Mouse (Mus musculus) right cerebral cortex, postnatal 14 days (tissue): ENCODE measurements around the gene Gm10447.
"Not testable (repeated sequence)": the region's sequence is repeated elsewhere in the genome, so short reads cannot be mapped to it uniquely, and the experiment has no call there.

ENCODE experiments used
- DNase-seq: peaks from one replicate; pipeline ENCODE4 v3.0.0; 2022

Gm10447 gene

GRCm38 (mm10) chr11:53441921-53442320 is 15.0 kb downstream of the Gm10447 start:
- no peak for DNase-seq

- no peak for DNase-seq
These were observed 20.6 kb downstream of the Gm10447 start for GRCm38 (mm10) chr11:53436338-53436737.

- DNase-seq, result no peak
These were observed 21.4 kb downstream of the Gm10447 start for GRCm38 (mm10) chr11:53435504-53435903.

- no peak for DNase-seq
These were observed 23.9 kb downstream of the Gm10447 start for GRCm38 (mm10) chr11:53433057-53433456.

GRCm38 (mm10) chr11:53431347-53432056 is 25.4 kb downstream of the Gm10447 start:
- no peak for DNase-seq

- peak; percentile 99 for DNase-seq
These were observed 26.1 kb downstream of the Gm10447 start, which contains the start of the genes Uqcrq and Gdf9 for GRCm38 (mm10) chr11:53430670-53431346. Gene Uqcrq (minus strand): TSS chr11:53430831. Gene Gdf9 (plus strand): TSS chr11:53431023.

GRCm38 (mm10) chr11:53430300-53430669 is 26.6 kb downstream of the Gm10447 start:
- DNase-seq, result no peak

GRCm38 (mm10) chr11:53429182-53429581 is 27.7 kb downstream of the Gm10447 start:
- DNase-seq, result no peak

- no peak for DNase-seq
These were observed 28.2 kb downstream of the Gm10447 start for GRCm38 (mm10) chr11:53428716-53429057.

- DNase-seq, result no peak
These were observed 28.8 kb downstream of the Gm10447 start for GRCm38 (mm10) chr11:53427993-53428715.

GRCm38 (mm10) chr11:53426914-53427313 is 30.0 kb downstream of the Gm10447 start:
- not testable (repeated sequence) for DNase-seq

- no peak for DNase-seq
These were observed 31.1 kb downstream of the Gm10447 start for GRCm38 (mm10) chr11:53425711-53426255.

- peak; percentile 28 for DNase-seq
These were observed 31.7 kb downstream of the Gm10447 start for GRCm38 (mm10) chr11:53425251-53425650.

GRCm38 (mm10) chr11:53424826-53425225 is 32.1 kb downstream of the Gm10447 start:
- DNase-seq, result peak; percentile 55

GRCm38 (mm10) chr11:53423036-53423435 is 33.9 kb downstream of the Gm10447 start, which contains the start of gene Leap2:
Gene Leap2 (minus strand): TSS chr11:53423170.
- DNase-seq, result no peak

- DNase-seq, result no peak
These were observed 38.9 kb downstream of the Gm10447 start for GRCm38 (mm10) chr11:53418048-53418447.

GRCm38 (mm10) chr11:53413871-53414270 is 43.0 kb downstream of the Gm10447 start:
- DNase-seq, result no peak

- no peak for DNase-seq
These were observed 45.2 kb downstream of the Gm10447 start for GRCm38 (mm10) chr11:53411738-53412137.
